Mouse (Mus musculus) G1E-ER4 (cell line): Measurements from ENCODE around the gene Lipc. TPM values are rescaled to one million over a fixed set of nuclear protein-coding genes. Genes with fewer than 3 reads are reported as not detected.

Experiments
- GATA1 ChIP-seq: IDR thresholded peaks from one replicate; pipeline ENCODE4 v1.8.0; 2012; ENCODE audit warnings: low read length, inconsistent platforms
- polyA plus RNA-seq: library from polyadenylated mRNA; stranded (reverse); fragments of >175 nt; gene quantifications from 2 replicates; pipeline ENCODE4 v1.2.3, GENCODE M21; 2012

Lipc gene
- polyA plus RNA-seq, 1 experiment = not detected

GRCm38 (mm10) chr9:70902821-70903730 is 49.0 kb downstream of the Lipc start:
- TF ChIP-seq GATA1 = no peak

DNA sequence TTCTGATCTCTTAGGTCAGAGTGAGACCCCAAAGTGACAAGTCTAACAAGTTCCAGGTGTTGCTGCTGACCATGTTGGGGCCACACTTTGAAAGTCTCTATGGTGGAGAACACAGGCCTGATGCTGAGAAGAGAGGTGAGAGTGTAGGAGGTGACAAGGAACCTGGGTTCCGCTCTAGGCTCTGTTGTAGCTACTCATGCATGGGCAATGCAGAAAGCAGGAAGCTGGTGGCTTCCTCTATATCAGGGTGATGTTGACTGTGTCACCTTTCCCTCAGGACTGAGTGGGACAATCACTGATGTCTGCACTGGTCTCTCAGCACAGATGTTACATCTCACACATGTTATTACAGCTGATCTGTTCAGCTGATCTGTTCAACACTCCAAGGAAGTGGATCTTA is 57.8 kb downstream of the Lipc start:
- TF ChIP-seq GATA1 = no peak

DNA sequence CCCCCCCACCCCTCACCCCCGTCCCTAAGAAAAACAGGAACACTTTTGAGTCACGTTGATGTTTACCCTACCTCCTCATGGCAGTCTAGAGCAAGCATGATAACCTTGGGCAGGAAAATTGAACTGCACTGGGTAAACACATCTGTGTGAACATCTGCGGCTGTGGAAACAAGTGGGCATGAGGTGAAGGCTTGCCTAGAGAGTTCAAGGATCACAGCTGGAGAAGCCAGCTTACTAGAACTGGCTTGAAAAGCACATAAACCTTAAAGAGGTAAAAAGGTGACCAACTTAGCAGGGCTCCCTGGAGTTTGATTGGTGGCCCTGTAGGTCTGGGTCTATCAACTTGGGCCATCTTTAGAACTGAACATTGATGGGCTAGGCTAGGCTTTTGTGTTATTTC is 58.5 kb downstream of the Lipc start:
- no peak for TF ChIP-seq GATA1

DNA sequence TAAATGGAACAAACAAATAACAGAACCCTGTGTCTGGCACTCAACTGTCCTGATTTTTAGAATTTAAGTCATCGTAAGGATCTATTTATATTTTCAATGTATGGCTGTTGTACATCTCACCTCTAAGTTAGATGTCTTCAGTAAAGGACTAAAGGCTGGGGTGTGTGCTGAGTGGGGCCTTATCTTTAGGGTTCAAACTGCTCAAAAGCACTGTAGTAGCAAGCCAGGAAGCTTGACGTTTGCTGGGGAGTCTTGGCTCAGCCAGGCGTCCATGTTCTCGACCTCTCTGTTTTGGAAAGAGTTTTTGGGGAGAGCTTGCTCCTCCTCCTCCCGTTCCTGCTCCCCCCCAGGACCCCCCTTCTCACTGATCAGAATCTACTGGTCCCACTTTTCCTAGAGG is 59.4 kb downstream of the Lipc start:
- no peak for TF ChIP-seq GATA1

GRCm38 (mm10) chr9:70891431-70892133 is 60.4 kb downstream of the Lipc start:
- TF ChIP-seq GATA1 = no peak

DNA sequence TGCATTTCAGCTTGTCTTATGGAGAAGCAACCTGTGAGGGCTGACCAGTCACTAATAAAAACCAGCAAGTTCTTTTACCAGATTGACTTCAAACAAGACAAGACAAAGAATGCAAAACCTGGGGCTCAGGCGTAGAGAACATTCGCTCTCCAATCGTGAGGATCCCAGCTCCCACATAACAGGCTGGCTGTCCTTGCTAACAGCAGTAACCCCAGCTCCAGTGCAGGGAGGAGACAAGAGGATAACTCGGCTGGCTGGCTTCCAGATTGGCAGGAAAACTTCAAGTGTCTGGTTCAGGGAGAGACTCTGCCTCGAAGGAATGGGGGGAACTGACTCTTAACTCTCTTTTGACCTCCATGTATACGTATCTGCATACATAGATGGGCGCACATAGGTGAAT is 61.3 kb downstream of the Lipc start:
- TF ChIP-seq GATA1 = no peak

GRCm38 (mm10) chr9:70888969-70889368 is 63.1 kb downstream of the Lipc start:
- no peak for TF ChIP-seq GATA1

DNA sequence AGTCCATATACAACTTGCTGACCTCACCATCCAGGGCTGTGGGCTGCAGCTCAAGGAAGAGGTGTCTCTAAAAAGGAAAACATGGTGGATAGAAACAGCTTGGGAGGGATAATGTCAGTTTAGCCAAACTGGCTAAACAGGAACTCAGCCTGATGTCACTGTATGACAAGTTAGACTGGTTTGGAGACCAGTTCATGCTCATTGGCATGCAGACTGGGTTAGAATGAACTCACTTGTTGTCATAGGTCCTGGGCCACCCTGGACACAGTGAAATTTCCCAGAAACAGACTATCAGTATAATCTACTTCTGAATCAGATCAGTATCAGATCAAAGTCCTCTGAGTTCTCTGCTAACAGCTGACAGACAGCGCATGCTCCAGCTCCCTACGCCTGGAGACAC is 63.5 kb downstream of the Lipc start:
- TF ChIP-seq GATA1 = no peak

DNA sequence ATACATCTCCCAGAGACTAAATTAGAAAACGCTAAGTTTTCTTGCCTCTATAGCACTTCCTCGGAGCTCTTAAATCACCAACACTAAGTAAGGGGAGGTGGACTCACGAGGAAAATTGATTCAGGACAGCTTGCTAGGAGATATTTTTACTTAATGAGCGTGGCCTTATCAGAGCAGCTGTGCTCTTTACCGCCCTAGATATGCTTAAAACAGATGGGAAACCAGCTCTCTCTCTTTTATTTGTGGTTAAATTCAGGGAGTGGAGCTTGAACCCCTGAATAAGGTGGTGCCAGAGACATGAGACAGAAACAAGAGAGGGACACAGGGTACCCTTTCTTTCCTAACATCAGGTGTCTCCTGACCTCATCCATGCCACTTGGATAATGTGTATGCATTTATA is 70.0 kb downstream of the Lipc start:
- TF ChIP-seq GATA1 = peak; percentile 25

- TF ChIP-seq GATA1 = no peak
These were observed 73.2 kb downstream of the Lipc start for GRCm38 (mm10) chr9:70878823-70879222.

- TF ChIP-seq GATA1 = no peak
These were observed 73.9 kb downstream of the Lipc start for GRCm38 (mm10) chr9:70878157-70878556.

DNA sequence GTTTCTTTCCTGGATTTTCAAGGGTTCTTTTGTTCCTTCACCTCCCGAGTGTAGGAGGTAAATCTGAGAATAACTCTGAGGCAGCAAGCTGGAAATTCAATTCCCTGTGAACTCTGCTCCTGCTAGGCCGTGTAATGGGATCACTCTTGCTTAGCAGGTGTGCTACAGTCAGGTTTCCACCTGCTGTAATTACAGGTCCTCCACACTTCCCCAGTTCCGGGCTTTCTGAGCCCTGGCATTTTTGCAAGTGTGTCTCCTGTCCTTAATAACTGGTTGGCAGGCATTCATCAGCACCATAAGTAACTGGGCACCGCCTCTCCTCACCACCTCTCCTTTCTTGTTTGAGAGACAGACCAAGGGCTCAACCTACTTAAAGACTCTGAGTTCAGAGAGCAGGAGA is 76.5 kb downstream of the Lipc start:
- TF ChIP-seq GATA1 = no peak

DNA sequence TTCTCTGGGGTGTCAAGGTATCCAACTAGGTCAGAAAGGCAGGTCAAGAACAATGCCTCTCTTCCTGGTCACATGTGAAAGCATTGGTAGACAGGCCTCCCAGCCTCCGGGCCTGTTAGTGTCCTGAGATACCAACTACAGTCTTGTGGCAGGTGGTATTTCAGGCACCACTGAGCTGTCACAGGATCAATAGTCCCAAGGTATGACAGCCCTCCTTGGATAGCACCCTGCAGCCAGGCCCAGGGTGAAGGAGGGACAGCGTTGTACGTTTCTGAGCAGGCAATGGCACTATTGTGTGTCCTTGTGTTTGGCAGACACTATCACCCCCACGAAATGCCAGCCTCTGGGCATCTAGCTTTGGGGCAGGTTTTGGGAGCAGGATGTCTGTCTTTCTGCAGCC is 77.0 kb downstream of the Lipc start:
- TF ChIP-seq GATA1 = no peak

DNA sequence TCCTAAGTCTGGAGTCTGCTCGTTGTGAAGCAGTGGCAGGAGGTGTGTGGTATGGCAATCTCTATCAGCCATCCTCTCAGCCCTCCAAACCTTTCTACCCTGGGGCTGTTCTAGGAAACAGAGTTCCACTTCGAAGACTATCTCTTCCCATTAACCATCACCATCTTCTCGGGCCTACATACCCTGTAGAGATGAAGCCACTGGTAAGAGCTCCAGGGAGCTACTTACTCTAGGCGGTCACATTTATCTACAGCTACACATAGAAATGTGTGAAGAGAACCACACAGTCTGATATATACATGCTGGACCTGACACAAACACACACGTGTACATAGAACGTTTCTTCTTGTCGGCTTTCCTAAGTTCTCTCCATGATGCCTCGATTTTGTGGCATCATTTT is 79.4 kb downstream of the Lipc start:
- no peak for TF ChIP-seq GATA1

DNA sequence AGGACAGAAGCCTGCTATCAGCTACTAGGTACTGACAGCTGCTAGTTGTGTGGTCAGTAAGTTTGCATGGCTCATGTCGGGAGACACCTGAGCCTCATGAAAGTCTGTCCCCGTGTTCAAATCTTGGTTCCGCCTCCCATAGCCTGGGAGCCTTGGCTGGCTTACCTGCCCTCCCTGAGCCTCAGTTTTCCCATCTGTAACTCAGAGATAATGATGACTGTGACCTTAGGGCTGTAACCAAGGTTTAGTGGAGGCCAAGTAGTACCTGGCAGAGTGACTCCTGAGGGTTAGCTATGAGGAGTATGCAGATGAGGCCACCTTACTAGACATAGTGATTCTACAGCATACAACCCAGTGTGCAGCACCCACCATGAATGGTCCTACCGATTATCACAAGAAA is 81.7 kb downstream of the Lipc start:
- no peak for TF ChIP-seq GATA1

DNA sequence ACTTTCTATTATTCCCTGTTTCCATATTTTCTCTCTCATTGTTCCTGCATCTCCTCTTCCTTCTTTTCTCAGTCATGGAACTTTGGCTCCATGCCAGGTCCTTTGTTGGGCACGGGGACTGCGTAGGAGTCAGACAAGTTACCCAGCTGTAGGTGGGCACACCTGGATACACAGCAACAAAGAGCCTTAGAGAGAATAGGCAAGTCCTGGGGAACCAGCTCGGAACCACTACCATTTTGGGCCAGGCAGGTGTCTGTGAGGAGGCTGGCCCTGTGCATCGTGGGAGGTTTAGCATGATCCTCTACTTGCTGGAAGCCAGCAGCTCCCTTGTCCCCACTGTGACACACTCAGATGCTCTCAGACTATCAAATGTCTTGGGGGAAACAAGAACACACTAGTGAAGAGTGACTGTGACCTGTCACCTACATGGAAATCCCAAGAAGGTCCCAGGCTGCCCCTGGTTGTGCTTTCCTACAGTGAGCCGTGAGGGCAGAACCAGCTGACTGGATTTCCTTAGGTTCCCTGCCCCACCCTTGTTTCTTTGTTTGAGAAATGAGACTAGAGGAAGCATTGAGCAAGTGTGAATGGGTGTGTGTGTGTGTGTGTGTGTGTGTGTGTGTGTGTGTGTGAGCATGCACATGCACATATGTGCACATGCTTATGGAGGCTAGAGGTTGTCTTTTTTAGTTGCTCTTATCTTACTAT is 82.7 kb downstream of the Lipc start:
- no peak for TF ChIP-seq GATA1

DNA sequence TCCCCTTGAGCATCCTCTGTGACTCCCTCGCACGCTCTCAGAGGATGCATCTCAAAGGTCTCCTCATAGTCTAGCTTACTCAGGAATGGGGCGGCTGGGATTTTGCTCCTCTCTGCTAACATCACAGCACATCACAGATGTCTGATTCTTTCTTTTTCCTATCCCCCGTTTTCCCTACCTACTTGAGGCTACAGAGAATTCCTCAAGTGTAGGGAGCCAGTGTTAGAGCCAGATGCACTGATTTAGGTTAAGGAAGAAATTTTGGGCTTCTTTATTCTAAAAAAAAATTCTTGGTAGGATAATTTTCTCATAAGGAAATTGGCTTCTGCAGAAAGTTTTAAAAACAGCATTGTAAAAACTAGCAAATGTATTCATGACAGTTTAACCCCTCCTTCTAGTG is 84.6 kb downstream of the Lipc start:
- TF ChIP-seq GATA1 = no peak
